Mouse (Mus musculus) cerebellum, postnatal 25 days (tissue): Measurements from ENCODE around the gene Smyd3.

ENCODE experiments used
- DNase-seq, 2 experiments: peaks; one replicate each; pipeline ENCODE4 v3.0.0; 2021; ENCODE audit warnings: mixed read lengths in 2 of 2

Gene Smyd3

GRCm38 (mm10) chr1:179059286-179060112 lies 458.3 kb downstream of the Smyd3 start:
- DNase-seq = peak; percentile 40 to 54

DNA sequence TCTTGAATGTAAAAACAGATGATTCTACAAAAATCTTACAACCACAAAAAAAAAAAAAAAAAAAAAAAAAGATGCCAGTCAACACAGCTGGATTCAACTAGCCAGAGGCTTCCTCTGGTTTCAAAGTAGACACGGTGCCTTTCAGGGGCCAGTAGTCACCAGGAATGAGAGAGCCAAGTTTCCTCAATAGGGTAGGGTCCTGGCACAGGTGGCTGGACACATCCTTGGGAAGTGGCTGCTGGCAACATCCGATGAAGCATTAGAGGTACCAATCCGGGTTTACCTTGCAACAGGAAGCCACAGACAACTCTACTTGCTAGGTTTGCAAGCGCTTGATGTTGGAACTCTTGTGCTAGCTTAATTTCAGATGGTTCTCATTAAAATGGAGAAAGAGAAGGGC lies 459.2 kb downstream of the Smyd3 start:
- no peak for DNase-seq

DNA sequence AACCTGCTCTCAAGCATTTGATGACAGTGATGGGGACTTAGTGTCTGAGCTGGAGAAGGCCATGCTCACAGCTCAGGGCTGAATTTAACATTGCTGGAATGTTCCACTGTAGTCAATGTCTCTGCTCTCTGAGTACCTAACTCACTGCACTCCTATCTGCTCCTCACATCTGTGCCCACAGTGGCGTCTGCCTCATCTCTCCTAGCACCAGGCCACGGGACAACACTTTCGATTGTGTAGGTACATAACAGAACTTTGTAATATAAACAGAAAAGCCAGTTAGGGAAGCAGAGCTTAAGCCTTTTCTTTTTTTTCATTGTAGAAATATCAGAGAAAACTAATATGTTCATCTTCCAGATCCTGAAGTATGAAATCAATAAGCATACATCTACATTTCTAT lies 462.1 kb downstream of the Smyd3 start:
- DNase-seq = no peak

- peak in 1 of 2 experiments; percentile 53 for DNase-seq
These were observed 463.3 kb downstream of the Smyd3 start for GRCm38 (mm10) chr1:179054385-179055116.

DNA sequence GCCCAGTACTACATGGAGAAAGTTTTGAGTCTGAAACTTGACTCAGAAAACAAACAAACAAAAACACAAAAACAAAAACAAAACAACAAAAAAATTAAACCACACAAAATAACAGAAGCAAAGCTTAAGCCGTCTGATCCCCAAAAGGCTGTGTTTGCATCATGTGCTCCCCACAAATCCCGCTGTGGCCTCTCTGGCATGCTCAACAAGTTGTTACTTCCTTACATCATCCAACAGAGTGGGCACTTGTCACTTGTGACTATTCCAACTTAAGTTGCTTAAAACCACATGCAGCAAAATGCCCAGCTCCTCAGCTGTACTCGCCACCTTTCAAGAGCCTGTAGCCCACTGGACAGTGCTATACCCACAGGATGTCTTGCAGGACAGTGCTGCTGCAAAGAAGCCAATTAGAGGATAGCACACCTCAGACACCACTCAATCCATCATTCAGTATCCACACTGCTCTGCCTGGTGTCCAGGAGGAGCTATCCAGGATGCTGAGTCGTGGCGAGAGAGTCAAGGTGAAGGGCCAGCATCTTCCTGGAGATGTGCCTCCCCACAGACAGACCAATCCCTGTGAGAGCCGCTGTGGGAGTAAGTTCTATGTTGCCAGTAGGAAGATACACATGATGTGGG lies 465.2 kb downstream of the Smyd3 start:
- DNase-seq = no peak

GRCm38 (mm10) chr1:179047931-179048596 lies 469.8 kb downstream of the Smyd3 start:
- DNase-seq = no peak

GRCm38 (mm10) chr1:179045856-179046714 lies 471.8 kb downstream of the Smyd3 start:
- DNase-seq = no peak

GRCm38 (mm10) chr1:179044165-179044564 lies 473.7 kb downstream of the Smyd3 start:
- DNase-seq = no peak

GRCm38 (mm10) chr1:179043644-179044043 lies 474.2 kb downstream of the Smyd3 start:
- DNase-seq = peak in 1 of 2 experiments; percentile 39

- DNase-seq = peak; percentile 66 to 78
These were observed 475.9 kb downstream of the Smyd3 start for GRCm38 (mm10) chr1:179041905-179042337.

GRCm38 (mm10) chr1:179041231-179041904 lies 476.5 kb downstream of the Smyd3 start:
- DNase-seq = peak; percentile 55 to 60

- DNase-seq = peak; percentile 72
These were observed 479.0 kb downstream of the Smyd3 start for GRCm38 (mm10) chr1:179038801-179039200.

DNA sequence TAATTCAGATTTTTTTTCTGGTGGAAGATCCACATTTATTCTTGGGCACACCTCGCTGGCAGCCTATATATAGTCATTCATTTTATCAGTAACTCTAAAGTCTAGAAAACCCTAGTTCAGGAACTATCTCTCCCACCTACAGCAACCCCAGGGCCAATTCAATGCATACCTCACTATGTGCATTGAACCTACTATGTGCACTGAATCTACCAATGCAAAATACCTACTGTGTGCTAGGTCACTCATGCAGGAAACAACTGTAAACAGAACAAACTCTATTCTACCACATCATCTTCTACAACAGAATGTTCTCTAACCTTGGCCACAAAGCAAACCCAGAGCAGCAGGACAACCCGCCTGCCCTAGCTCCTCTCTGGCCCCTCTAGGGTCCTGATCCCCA lies 484.9 kb downstream of the Smyd3 start:
- DNase-seq = no peak

- peak; percentile 50 to 61 for DNase-seq
These were observed 486.3 kb downstream of the Smyd3 start for GRCm38 (mm10) chr1:179031581-179031980.

DNA sequence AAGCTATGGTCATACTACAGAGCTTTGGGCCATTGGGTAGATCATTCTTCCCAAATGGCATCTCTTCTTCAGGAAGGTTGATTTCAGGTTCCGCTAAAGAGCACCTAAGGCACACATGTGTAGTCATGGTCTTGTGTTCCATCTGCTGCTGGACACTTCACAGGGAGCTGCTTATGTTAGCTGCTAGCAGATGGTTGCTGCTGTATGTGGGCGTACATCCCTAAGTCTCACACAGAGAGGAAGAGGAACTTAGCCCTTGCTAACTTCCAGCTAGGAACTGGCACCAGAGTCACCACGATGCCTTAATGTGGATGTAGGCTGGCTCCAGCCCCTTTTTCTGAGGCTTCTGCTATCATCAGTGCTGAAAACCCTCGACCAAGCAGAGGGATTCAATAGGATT lies 491.2 kb downstream of the Smyd3 start:
- DNase-seq = no peak

- no peak for DNase-seq
These were observed 492.7 kb downstream of the Smyd3 start for GRCm38 (mm10) chr1:179025169-179025568.

DNA sequence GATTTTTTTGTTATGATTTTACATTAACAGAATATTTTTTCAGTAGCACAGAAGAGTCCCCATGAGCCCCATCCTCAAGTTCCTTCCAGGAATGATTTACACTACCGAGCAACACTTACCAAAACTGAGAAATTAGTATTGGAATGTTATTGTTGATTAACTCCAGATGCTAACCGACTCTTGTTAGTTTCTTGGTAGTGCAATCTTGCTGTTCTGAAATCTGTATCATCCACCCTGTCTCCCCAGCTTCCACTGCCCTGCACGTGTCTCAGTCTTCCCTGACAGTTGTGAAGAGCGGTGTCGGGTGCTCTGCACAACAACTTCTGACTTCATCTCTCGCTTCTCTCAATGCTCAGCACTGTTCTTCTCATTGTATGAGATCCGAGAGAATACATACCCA lies 494.4 kb downstream of the Smyd3 start:
- DNase-seq = no peak

GRCm38 (mm10) chr1:179017428-179017827 lies 500.4 kb downstream of the Smyd3 start:
- DNase-seq = no peak

DNA sequence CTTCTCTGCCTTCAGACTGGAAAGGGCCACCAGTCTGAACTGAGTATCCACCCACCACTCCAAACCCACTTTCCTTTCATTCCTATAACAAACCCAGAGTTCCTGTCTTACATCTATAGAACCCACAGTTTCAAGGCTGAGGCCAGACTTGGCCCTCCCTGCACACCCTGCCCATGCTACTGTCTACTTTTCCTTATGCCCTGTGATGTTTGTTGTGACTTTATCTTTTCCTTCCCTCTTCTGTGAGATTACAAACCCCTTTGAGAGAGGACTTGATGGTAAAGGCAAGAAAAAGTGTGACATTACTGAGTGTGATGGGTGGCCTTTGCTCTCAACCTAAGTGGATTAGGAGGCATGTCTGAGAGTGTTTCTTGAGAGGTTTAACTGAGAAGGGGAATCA lies 504.8 kb downstream of the Smyd3 start:
- no peak for DNase-seq

- DNase-seq = peak; percentile 100
These were observed 505.6 kb downstream of the Smyd3 start for GRCm38 (mm10) chr1:179012273-179012672.

DNA sequence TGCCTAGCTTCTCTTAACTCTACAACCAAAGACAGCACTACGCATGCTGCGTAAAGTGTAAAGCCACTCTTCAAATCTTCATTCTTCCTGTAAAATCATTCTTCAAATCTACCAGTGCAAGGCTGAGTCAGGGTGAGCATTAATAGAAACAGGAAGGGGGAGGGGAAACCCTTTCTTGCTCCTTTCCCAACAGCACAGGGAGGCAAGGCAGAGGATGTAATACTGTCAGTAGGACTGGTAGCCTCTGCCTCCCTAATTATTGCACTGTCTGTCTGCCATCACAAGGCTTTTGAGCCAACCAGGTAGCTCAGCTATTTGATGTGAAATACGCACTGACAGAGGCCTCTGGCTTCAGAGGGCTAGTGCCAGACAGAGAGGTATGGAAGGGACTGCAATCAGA lies 507.1 kb downstream of the Smyd3 start:
- DNase-seq = no peak
